Mouse (Mus musculus) adrenal gland (tissue): Measurements from ENCODE around the gene Rnase1.
"Not testable (repeated sequence)": the region's sequence is repeated elsewhere in the genome, so short reads cannot be mapped to it uniquely, and the experiment has no call there.

Experiments used
- intact Hi-C: fragments of 180-260 bp; cut with DNase I; formaldehyde crosslinking; loops from one replicate; pipeline ENCODE4 v1.15.1; 2025

Rnase1 gene

DNA sequence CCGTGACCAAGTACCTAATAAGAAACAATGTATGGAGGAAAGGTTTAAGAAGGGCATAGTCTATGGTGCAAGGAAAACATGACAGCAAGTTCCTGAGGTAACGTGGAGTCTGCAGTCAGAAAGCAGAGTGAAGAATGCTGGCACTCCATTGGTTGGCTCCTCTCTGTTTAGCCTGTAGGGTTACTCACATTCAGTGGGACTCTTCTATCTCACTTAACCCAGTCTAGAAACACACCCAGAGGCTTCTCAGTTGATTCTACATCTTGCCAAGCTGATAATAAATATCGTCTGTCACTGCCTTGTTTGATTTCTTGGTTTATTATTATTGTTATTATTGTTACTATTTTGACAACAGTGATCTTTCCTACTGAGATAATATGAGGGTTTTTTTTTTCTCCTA, 4.0 kb downstream of the Rnase1 start:
- intact Hi-C loops: no loop called here

DNA sequence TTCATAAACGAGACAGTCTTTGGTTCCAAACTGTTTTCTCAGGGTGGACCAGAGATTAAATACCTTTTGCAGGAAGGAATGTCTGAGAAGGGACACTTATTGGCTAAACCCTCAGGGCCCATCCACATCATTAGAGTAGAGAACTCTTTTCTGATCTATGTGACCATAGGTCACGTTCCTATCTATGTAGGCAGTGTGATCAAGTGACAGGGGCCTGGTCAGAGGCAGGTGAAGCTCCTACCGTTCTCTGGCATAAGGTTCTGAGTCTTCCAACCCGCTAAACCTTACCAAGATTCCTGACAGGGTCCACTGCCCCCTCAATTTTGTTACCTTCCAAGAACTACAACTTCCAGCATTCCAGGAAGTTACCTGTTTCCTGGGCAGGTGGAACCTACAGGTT, 4.5 kb downstream of the Rnase1 start:
- intact Hi-C loops: no loop called here

DNA sequence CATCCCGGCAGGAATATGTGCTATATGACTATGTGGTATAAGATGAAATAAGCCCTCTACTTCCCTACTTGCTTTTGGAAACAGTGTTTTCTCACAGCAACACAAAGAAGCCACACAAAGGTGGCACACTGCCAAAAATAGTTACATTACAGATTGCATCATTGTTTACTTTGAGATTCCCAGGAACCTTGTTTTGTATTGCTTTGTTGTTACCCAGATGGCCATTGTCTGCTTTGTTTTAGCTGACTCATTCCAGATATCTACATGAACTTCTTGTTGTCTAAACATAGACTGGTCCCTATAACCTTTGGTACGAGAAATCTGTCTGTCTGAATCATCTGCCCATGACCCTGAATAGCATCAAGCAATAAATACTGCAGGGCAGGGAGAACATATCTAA, 6.2 kb downstream of the Rnase1 start:
- intact Hi-C loops: no loop called here

DNA sequence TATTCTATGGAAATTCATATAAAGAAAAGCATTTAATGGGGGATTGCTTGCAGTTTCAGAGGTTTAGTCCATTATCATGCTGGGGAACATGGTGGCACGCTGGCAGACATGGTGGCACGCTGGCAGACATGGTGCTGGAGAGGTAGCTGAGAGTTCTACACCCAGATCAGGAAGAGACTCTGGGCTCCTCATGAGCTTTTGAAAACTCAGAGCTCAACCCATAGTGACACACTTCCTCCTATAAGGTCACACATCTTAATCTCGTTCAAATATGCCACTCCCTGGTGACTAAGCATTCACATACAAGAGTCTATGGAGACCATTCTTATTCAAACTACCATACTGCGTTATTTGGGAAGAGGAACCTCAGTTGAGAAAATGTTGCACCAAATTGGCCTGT, 14.2 kb downstream of the Rnase1 start:
- intact Hi-C loops: no loop called here

DNA sequence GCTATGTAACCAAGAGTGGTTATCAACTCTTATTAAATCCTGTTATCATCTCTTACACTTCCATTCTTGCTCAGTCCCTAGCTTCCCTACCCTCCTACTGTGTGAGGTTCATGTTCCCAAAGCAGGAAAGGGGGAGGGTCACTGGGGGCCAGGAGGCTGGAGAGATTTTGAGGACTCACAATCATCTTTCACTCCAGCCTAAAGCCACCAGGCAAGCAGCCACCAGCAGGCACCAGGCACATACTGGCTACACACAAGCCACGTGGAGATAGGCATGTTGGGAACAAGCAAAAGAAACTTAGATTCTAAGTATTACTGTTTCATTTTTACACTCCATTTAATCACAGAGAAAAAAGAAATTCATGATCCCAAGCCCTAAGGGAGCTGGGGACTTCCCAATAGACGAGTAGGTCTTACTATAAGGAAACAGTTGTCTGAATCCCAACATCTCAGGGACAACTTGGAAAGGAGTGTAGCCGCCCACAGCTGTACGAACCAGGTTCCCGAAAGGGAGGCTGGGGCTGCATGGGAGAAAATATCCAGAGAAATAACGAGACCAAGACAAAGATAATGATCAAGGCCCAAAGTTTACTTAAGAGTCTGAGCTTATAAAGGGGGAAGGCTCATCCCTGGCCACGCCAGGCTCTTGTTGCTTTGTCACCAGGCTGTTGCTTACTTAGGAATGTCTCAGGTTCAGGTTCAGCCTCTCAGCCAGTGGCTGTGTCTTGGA, 15.3 kb downstream of the Rnase1 start:
- intact Hi-C loops: no loop called here

DNA sequence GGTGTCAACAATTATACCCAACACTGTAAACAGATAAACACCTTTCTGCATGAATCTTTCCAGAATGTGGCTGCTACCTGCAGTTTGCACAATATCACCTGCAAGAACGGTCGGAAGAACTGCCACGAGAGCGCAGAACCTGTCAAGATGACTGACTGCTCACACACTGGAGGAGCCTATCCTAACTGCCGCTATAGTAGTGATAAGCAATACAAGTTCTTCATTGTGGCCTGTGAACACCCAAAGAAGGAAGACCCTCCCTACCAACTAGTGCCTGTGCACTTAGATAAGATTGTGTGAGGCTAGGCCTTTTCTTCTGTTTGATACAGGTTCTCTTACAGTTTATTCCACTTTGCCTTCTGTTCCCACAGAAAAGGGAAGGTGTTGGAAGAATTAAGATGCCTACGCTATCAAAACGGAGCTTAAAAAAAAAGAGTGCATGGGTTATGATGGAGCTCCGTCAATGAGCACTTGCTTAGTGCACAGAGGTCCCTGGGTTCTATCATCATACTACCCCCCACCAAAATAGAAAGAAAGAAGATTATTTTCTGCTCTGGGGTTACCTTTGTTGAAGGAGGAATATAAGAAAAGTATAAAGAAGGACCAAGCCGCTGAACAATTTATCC, 16.2 kb downstream of the Rnase1 start:
- intact Hi-C loops: no loop called here

DNA sequence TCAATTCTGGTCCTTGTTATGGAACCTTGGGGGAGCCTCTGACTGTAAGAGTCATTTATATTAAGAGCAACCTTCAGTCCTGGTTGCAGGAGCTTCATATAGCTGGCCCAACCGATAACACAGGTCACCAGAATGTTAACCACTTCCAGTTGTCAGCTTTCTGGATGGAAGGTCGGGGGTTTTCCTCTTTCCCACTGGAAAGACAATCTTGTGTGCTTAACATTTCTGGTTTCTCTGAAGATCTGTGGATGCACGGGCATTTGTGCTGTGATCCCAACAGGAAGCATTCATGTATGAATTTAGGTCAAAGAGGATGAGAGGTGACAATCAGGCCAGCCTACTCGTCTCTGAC, 17.0 kb downstream of the Rnase1 start:
- intact Hi-C loops: no loop called here

DNA sequence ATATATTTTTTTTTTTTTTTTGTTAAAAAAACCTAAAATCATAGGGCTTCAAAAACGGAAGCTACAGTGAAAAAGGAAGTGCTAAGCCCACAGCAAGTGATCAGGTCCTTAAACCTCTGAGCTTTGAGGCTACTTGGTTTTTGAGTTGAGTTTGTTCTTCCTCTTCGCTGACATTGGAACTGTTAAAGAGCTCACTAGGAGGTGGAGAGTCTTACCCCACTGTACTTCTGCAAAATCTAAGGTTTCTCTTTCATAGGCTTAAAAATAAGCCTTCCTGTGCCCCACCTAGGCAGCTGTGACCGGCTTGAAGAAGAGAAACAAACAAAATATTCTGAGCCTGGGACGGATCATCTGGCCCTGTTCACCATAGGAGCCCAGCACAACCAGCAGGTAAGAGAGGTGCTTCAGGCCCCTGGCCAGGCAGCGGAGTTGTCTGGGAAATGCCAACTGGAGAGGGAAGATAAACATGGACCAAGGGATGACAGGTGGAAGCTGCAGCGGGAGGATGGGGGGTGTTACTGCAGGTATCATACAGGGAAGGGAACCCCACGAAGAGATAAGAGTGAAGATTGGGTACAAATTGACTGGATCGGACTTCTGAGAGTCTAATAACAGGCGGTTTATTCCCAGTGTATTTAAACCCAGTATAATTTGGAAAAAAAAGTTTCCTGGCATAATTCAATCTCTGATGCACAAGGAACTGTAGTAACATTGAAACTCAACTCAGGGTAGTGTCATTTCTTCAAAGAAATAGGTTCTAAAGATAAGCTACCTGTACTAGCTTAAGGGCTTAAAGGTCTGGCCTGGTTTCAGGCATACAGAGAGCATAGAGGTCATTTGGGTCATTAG, 17.6 kb downstream of the Rnase1 start:
- intact Hi-C loops: no loop called here

DNA sequence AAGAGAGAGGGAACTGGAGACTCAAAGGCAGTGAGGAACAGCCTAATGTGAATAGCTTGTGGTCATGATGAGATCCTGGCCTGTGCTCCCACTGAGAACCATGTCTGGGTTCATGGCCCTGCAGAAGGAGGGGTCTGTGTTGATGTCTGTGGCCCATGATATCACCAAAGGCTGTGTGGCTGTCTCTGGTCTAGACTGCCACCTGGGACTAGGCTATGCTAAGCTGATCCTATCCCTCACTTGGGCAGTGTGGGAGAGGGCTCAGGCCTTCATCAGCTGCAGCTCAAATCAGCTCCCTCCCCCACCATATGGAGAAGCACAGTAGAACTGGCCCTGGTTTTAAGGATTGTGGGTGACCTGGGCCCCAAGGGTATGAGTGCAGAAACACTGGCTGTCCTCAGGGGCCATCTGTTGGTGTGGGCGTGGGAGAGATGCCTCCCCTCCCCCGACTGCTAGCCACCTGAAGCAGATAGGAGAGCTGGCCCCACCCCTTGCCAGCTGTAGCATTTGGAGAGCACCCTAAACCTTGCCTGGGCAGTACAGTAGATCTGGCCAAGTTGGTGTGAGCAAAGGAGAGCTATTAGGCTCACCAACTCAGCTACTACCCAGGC, 18.8 kb downstream of the Rnase1 start:
- intact Hi-C loops: no loop called here

DNA sequence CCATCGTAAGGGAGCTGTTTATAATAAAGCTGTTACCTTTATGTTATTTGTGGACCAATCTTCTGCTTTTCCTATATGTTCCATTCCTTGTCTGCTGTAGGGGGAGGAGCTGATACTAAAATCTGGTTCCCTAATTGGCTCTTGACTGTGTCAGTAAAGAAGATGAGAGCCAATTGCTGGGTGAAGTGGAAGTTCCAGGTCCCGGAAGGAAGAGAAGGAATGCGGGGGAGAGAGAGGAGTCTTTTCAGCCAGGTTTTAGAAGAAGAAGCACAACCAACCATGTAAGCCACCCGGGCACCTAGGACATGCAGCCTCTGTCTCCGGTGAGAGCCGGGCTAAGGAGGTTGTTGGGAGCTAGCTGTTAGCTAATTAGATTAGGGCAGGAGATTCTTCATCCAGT, 20.9 kb downstream of the Rnase1 start:
- intact Hi-C loops: no loop called here

DNA sequence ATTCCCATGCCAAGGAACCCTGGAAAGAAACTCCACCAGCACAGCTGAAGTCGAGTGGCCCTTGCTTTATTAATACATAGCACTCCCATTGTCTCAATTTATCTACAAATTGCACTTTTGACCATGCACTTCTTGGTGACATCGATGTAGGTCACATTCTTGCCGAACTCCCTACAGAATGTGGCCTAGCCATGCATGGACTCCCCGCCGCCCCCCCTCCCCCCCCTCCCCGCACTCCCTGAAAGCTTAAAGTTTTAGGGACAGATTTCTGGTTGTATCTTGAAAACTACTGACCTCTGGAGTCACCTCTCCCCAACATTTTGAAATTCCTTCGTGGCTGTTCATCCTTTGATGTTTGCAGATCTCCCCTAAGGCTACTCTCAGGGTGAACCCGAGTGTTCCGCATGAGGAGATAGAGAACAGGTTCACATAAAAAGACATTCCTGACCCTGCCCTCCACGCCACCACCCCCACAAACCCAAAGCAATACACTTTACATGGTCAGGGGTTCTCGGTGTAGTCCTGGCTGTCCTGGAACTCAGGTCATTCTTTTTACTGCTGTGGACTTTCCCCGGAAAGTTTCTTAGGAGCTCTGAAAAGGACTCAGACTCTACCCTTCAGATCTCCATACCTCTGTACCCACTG, 32.5 kb downstream of the Rnase1 start, which contains the start of gene Eddm3b:
Gene Eddm3b (plus strand): TSS at position 511 of the 645 bp plus-strand sequence.
- intact Hi-C loops: no loop called here

DNA sequence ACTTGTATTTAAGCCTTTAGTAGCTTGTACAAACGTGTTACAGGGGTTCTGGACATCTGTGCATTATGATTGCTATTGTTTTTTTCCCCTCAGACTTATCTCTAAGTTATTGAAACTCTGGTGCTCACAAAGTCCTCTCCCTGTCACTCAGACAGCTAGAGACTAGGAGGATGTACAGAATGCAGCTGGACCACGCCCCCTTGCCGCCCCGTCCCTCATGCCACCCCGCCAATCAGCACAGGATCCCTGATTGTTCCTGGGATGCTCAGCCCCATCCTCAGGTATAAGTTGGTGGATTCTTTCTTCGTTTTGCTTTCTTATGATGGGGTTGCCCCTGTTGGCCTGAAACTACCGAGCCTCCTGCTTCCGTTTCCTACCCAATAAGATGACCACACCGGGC, 33.1 kb downstream of the Rnase1 start:
- intact Hi-C loops: no loop called here

DNA sequence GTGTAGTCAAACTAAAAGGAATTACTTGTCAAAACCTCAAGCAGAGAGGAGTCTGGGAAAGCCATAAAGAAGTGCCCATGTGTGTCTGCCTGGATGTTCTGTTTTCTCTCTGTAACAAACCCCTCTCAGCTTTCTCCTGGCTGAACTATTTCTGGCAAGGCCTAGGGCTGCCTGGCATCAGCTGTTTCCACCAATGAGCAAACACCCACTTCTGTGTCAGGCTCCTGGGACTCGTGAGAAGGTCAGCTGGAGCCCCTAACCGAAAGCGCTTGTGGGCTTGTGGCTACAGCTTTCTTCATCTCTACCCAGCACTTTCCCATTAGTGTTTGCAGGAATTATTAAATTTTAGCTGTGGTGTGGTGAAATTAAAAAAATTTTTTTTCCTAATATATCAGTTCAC, 34.6 kb downstream of the Rnase1 start:
- intact Hi-C loops: no loop called here

DNA sequence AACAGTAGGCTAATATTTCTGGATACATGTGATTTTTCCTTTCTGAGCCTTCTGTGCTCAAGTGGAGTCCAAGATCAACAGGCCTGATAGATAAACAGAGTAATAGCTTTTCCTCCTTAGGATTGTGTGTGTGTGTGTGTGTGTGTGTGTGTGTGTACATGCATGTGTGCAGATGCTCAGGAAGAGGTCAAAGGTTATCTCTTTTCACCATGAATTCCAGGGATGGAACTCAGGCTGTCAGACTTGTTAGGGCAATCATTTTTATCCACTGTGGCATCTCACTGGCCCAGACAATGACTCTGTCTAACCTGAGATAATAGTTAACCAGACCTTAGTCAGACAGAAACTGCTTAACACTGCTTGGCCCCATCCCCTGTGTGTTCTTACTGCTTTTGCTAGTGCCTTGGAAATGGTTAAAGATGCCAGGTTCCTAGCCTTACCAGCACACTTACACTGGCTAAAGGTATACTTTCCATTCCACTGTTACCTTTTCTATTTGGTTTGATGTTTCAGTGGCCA, 40.1 kb downstream of the Rnase1 start:
- intact Hi-C loops: loop anchor here (10.0 kb wide), 1 partner anchor 238 kb away; no protein-coding TSS in a partner anchor

DNA sequence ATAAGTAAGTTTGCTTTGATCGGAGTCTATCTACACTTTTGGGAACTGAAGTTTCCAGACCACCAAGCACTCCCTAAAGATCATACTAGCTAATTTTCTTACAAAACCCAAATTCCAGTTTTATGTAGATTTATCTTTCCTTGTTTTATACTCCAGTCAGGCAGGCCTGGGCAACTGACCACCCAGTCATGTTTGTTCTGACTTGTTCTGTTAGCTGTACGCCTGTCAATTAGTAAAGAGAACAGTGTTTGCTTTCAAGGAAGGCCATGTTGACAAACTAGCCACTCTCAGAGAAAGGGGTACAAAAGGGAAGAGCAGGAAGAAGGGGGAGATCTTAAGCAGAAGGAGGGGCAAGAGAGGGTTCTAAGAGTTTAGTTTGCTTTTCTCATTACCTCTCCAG, 42.2 kb downstream of the Rnase1 start:
- intact Hi-C loops: loop anchor here (5.0 to 10.0 kb wide), 4 partner anchors 68 to 240 kb away; no protein-coding TSS in a partner anchor

DNA sequence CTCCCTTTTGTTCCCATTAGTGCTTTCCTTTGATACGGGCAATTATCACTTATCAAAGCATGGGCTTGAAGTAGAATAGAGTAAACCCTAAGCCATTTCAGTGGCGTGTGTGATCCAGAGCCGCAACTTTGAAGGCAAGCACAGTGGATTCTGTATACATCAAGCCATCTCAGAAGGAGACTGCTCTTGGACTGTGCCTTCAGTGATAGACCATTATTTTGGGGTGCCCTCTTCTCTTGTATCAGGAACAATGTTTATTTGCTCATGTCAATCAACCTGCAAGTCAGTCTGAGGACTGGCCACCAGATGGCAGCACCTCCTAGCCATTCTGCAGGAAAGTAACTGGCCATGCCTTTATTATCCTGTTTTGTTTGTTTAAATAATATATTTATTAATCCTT, 43.4 kb downstream of the Rnase1 start:
- intact Hi-C loops: loop anchor here (5.0 to 10.0 kb wide), 4 partner anchors 69 to 242 kb away; no protein-coding TSS in a partner anchor

DNA sequence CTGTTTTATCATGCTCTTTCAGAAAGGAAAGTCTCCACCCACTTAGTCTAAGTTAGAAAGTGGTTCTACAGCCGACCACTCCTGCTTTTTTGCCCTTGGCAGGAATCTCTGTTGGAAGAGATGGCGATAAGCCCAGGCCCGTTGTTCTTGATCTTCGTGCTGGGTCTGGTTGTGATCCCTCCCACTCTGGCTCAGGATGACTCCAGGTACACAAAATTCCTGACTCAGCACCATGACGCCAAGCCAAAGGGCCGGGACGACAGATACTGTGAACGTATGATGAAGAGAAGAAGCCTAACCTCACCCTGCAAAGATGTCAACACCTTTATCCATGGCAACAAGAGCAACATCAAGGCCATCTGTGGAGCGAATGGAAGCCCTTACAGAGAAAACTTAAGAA, 45.3 kb downstream of the Rnase1 start:
- intact Hi-C loops: loop anchor here (5.0 to 10.0 kb wide), 4 partner anchors 71 to 244 kb away; no protein-coding TSS in a partner anchor

DNA sequence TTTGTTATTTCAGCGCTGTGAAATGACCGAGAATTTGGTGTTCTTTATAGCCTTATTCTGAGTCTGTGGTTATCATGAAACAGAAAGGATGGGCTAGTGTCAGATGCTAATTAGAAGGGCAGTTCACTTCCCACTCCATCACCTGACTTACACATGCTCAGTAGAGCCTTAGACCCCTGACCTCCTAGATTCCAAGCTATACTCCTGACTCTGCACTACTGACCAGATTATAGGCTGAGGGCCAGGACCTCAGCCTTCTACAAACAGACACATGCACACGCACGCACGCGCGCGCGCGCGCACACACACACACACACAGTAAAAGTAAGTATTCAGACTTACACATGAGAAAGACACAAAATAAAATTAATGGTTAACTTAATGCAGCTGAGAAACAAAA, 47.7 kb downstream of the Rnase1 start:
- intact Hi-C loops: no loop called here

DNA sequence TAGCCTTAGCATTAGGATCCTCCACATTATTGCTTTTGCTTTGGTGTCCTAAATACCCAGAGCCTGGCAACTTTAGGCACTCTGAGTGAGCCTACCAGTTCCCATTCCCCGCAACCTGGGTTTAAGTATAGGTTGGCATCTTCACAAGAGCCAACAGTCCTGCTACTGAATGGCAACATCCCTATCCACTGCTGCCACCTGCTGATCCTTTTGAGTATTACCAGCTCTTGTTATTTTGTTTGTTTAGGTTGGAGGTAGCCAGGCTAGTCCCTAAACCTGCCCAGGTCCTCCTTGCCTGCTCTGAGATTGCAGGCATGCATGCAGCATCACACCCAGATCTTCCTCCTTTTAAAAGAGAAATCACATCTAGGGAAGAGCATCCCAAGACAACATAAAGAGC, 48.3 kb downstream of the Rnase1 start:
- intact Hi-C loops: not testable (repeated sequence)

DNA sequence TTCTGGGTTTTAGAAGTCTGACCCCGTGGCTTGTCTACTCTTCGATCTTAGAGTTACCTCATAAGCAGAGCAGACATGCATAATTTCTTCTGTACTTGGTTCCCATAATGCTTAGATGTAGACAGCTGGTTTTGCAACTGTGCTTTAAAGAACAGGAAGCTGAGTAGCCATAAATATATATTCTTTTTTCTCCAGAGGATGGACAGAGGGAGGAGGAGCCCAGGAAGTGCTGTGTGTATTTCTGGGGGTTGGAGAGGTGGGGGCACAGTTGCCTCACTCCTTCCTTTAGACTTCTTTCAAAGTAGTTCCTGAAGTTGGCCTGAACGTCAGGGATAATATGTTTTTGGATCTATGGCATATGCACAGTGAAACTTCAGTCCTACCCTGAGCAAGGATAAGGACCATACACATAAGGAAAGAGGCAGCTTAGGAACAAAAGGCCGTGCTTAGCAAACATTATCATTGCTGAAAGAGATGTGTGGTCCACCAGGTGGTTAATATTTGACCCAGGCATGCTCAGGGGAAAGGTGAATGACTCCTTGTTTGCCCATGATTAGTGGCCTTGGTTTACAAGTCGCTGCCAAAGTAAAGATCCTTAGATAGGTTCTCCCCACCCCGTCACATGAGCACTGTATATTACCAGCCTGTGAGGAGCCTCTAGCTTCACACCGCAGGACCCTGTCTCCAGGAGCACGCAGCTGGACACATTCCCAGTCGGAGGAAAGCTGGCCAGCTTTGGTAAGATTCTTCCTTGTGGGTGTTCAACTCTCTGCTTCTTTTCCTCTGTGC, 50.7 kb downstream of the Rnase1 start:
- intact Hi-C loops: no loop called here
